Mouse (Mus musculus): ENCODE measurements at regions not wholly inside any gene's neighbourhood (a gene's known extent, or its start where the extent isn't known, plus 50 kb on each side); places are given as distances from the start of the nearest gene placed in this dataset.

DNA sequence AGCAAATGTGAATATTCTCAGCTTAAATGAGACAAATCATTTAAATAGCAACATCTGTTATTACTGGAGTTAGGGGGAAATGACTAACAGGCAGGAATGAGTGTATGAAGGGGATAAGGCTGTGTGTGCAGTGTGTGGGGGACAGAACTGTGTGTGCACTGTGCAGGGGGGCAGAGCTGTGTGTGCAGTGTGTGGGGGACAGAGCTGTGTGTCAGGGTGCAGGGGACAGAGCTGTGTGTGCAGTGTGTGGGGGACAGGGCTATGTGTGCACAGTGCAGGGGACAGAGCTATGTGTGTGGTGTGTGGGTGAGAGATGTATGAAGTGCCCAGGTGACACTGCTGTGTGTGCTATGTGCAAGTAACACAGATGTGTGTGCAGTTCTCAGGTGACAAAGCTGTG lies 66.7 kb upstream of the Cops8 start:
- no peak overlapping the region for H3K4me3 ChIP-seq
- 0 out of 2 replicates have a peak, but pooled peaks cover under 1% of the 10 kb centered on the region for H3K9me3 ChIP-seq
- no peak overlapping the region for H3K4me2 ChIP-seq (replicated peaks)
- no peak for ATAC-seq (replicated peaks)
- no peaks in the 10 kb centered on the region for H3K4me1 ChIP-seq
- no peaks in the 10 kb centered on the region for H3K27me3 ChIP-seq
- no peak overlapping the region for H3K27ac ChIP-seq (replicated peaks)
- no peaks in the 10 kb centered on the region for H3K36me3 ChIP-seq
- H3K9ac ChIP-seq (replicated peaks), result no peak overlapping the region

DNA sequence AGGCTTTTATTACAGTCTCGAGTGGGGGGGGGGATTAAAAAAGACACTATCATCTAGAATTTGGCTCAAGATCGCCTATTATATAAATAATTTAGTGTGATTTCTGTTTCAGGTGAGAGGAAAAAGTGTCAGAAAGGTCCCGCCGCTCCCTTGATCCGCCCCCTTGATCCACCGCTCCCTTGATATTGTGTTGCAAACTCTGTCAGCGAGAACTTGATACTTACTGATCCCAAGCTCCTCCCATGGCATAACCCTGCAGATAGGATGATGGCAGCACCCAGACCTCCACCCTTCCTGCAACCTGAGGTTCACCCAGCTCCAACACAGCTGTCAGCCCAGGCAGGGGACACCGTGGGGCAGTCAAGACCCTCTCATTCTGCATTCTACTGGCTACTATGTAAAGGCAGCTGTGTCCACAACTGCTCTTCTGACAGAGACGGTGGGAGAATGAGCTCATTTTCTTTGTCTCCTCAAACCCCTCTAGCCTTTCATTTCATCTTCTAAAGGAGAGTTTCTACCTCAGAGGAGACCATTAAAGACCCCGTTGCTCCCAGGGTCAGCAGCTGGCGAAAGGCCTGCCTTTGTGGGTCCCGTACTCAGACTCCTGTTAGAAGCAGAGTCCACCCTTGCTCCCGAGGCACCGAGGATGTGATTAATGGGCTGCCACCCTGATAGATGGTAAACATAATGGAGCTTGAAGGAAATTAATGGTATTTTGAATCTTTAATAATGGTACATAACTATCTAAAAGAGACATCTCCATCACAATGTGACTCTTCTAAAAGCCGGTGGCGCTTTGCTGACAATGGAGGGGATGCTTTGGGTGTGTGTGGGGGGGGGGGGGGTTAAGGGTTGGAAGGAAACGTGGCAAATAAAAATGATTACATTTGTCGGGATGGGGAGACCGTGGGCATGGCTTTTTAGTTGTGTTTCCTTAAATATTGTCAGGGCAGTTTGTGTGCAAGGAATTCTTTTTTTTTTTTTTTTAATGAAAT lies 58.7 kb upstream of the Cops8 start:
- Histone ChIP-seq H3K4me3 (no peak overlapping the region), H3K4me1 (no peaks in the 10 kb centered on the region), H3K36me3 (no peaks in the 10 kb centered on the region), H3K27me3 (no peaks in the 10 kb centered on the region), H3K9me3 (0 out of 2 replicates have a peak, but pooled peaks cover 8% of the 10 kb centered on the region), H3K27ac (replicated peaks) (no peak overlapping the region), H3K9ac (replicated peaks) (no peak overlapping the region), H3K4me2 (replicated peaks) (no peak overlapping the region)
- no peak for ATAC-seq (replicated peaks)
- 32% methylated on average over 19 of the region's 19 CpGs for WGBS

- Histone ChIP-seq H3K27ac (replicated peaks) (no peak overlapping the region), H3K36me3 (no peaks in the 10 kb centered on the region), H3K4me2 (replicated peaks) (no peak overlapping the region), H3K4me3 (no peak overlapping the region), H3K27me3 (no peaks in the 10 kb centered on the region), H3K9me3 (0 out of 2 replicates have a peak, but pooled peaks cover 8% of the 10 kb centered on the region), H3K9ac (replicated peaks) (no peak overlapping the region), H3K4me1 (no peaks in the 10 kb centered on the region)
- ATAC-seq (replicated peaks), result no peak
- WGBS, result 39% methylated on average over 9 of the region's 9 CpGs
Measured at GRCm38 (mm10) chr1:90544821-90545536, 57.8 kb upstream of the Cops8 start.

DNA sequence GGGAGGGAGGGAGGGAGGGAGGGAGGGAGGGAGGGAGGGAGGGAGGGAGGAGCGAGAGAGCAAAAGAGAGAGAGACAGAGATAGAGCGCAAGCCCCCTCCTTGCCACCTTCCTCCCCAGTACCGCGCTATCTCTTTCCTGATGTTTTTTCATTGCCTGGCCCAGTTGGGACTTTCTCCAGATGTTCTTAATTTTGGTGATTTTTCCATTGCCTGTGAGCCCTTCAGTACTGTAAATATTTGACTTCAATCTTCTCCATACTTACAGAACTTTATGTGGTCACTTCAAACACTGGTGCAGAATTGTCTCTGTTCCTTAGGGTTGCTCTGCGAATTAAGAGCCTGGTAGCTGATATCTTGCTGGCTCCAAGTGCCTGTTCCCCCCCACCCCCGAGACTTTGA lies 50.1 kb upstream of the Cops8 start:
- H3K4me1 ChIP-seq, result no peaks in the 10 kb centered on the region
- no peaks in the 10 kb centered on the region for H3K9me3 ChIP-seq
- WGBS, result 86% methylated on average over 6 of the region's 6 CpGs
- no peak for ATAC-seq (replicated peaks)
- H3K27me3 ChIP-seq, result no peaks in the 10 kb centered on the region
- no peak overlapping the region for H3K27ac ChIP-seq (replicated peaks)
- no peaks in the 10 kb centered on the region for H3K36me3 ChIP-seq
- no peak overlapping the region for H3K4me2 ChIP-seq (replicated peaks)
- no peak overlapping the region for H3K4me3 ChIP-seq
- H3K9ac ChIP-seq (replicated peaks), result no peak overlapping the region

Measured in forebrain, embryonic 15.5 days (tissue).